Mouse (Mus musculus) colon, adult 2 months (tissue): Measurements from ENCODE around the gene Tas2r103. TPM values are rescaled to one million over a fixed set of nuclear protein-coding genes. Genes with fewer than 3 reads are reported as not detected.

Experiments used
- polyA plus RNA-seq: library from polyadenylated mRNA; depleted of rRNA; stranded (reverse); fragments of >200 nt; gene quantifications from 2 replicates; pipeline ENCODE4 v1.2.3, GENCODE M21; 2012; rRNA removed

The Tas2r103 gene
- not detected in 2 replicates for polyA plus RNA-seq

GRCm38 (mm10) chr6:133037001-133037400, at the start of gene Tas2r103:
Tas2r103 (minus strand) TSS chr6:133037101.

GRCm38 (mm10) chr6:133055716-133056115, 18.8 kb upstream of the Tas2r103 start, which contains the start of gene Tas2r140:
Tas2r140 (minus strand) TSS chr6:133055816.

Other genes starting within 250 kb of the Tas2r103 start
- not detected in 2 replicates for gene Tas2r117, start 234.3 kb downstream of the Tas2r103 start, polyA plus RNA-seq
- not detected in 2 replicates for gene Tas2r123, start 190.0 kb downstream of the Tas2r103 start, polyA plus RNA-seq
- not detected in 2 replicates for gene Tas2r116, start 181.7 kb downstream of the Tas2r103 start, polyA plus RNA-seq
- gene Tas2r110, start 169.1 kb downstream of the Tas2r103 start, polyA plus RNA-seq = not detected in 2 replicates
- not detected in 2 replicates for gene Tas2r113, start 144.1 kb downstream of the Tas2r103 start, polyA plus RNA-seq
- not detected in 2 replicates for gene Tas2r125, start 127.5 kb downstream of the Tas2r103 start, polyA plus RNA-seq
- gene Tas2r129, start 86.0 kb downstream of the Tas2r103 start, polyA plus RNA-seq = not detected in 2 replicates
- gene Tas2r131, start 79.2 kb downstream of the Tas2r103 start, polyA plus RNA-seq = not detected in 2 replicates
- gene Tas2r109, start 56.1 kb downstream of the Tas2r103 start, polyA plus RNA-seq = not detected in 2 replicates
- not detected in 2 replicates for gene Tas2r140, start 18.7 kb upstream of the Tas2r103 start, polyA plus RNA-seq
- 169 and 171 TPM in 2 replicates for gene Smim10l1, start 67.8 kb upstream of the Tas2r103 start, polyA plus RNA-seq